ENCODE assay signal across 28 mouse cellular contexts in the genomic region with DNA sequence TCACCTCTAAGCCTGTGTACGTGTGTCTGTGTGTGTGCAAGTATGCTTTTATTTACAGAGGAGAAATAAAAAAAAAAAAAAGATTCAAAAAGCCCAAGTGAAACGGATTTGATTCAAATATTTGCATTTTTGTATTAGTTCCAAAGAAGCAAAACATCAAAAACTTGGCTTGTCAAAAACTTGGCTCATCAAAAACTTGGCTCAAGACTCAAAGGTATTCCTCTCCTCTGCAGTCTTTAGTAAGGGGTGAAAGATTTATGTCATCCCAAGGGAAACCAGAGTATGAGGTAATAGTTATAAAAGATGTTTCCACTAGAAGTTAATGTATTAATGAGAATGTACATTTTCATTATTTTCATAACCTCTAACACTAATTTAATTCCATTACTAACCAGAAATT. TPM values are rescaled to one million over a fixed set of nuclear protein-coding genes. Genes with fewer than 3 reads are reported as not detected.
A peak's percentile ranks its signal among the peaks of the same experiment; 100 is the strongest.
DNase-seq lines count a peak whose midpoint lies in the region; ATAC-seq and TF ChIP-seq lines count a peak whose summit lies in the region.
"Had no signal": no experiment of that assay in that cellular context is flagged by ENCODE, and none has a peak within 500 bp of the region (broad histone marks: within the 10 kb centered on the region; RNA-seq: fewer than 3 reads in every experiment).

No protein-coding gene starts in this region.

- no peak for TF ChIP-seq CTCF in kidney, postnatal 0 days (IDR thresholded peaks at IDR 0.05; ENCODE audit: low read depth)

- peak overlapping the region; percentile 4; the same call in 1 of the 2 replicates for H3K4me3 ChIP-seq in embryonic facial prominence, embryonic 14.5 days (ENCODE audit: low read depth, low read length)
- H3K4me3 ChIP-seq in embryonic facial prominence, embryonic 10.5 days: no peak overlapping the region
- H3K4me3 ChIP-seq in kidney, postnatal 0 days (replicated peaks; ENCODE audit: low read depth, low read length): no peak overlapping the region
- no peak overlapping the region for H3K4me3 ChIP-seq in kidney, embryonic 14.5 days (ENCODE audit: low read length)
- no peak overlapping the region for H3K4me3 ChIP-seq in myocyte
- H3K4me3 ChIP-seq: heart, adult 2 months; heart, embryonic 13.5 days; kidney, embryonic 15.5 days; liver, embryonic 15.5 days; neural tube, embryonic 12.5 days had no signal

- H3K27me3 ChIP-seq in embryonic facial prominence, embryonic 14.5 days (replicated peaks; ENCODE audit: control insufficient read depth, insufficient read depth, low read length): no peaks in the 10 kb centered on the region
- no peaks in the 10 kb centered on the region for H3K27me3 ChIP-seq in embryonic facial prominence, embryonic 10.5 days (replicated peaks; ENCODE audit: low read depth, poor library complexity, severe bottlenecking)
- H3K27me3 ChIP-seq in kidney, postnatal 0 days (ENCODE audit: insufficient read depth, low read length): no peaks in the 10 kb centered on the region
- H3K27me3 ChIP-seq in kidney, embryonic 14.5 days (ENCODE audit: control insufficient read depth, insufficient read depth, low read length): no peaks in the 10 kb centered on the region
- no peaks in the 10 kb centered on the region for H3K27me3 ChIP-seq in myocyte (ENCODE audit: control insufficient read depth, insufficient read depth, insufficient read length)
- H3K27me3 ChIP-seq: CH12.LX; embryonic facial prominence, embryonic 15.5 days; heart, embryonic 13.5 days; kidney, embryonic 15.5 days; limb, embryonic 15.5 days; liver, embryonic 15.5 days; neural tube, embryonic 12.5 days had no signal

- H3ac ChIP-seq in myocyte (ENCODE audit: control insufficient read depth, insufficient read length): no peak overlapping the region

- 23% methylated on average over 2 of the region's 2 CpGs for WGBS in embryonic facial prominence, embryonic 14.5 days
- 79% methylated on average over 2 of the region's 2 CpGs for WGBS in embryonic facial prominence, embryonic 10.5 days
- 36% methylated on average over 2 of the region's 2 CpGs for WGBS in kidney, postnatal 0 days
- WGBS in kidney, embryonic 14.5 days: 52% methylated on average over 2 of the region's 2 CpGs

- TF ChIP-seq POLR2A in myocyte (IDR thresholded peaks at IDR 0.05; ENCODE audit: insufficient read length, low read depth): no peak

- H3K4me2 ChIP-seq in embryonic facial prominence, embryonic 14.5 days (ENCODE audit: low read depth, low read length): no peak overlapping the region
- no peak overlapping the region for H3K4me2 ChIP-seq in kidney, postnatal 0 days (ENCODE audit: low read length)
- H3K4me2 ChIP-seq in kidney, embryonic 14.5 days (replicated peaks; ENCODE audit: low read depth, low read length): no peak overlapping the region
- peak overlapping the region; percentile 33 for H3K4me2 ChIP-seq in myocyte (ENCODE audit: low read depth)
- H3K4me2 ChIP-seq: embryonic facial prominence, embryonic 15.5 days; heart, embryonic 13.5 days; kidney, embryonic 15.5 days; limb, embryonic 15.5 days; liver, embryonic 15.5 days; midbrain, embryonic 11.5 days; neural tube, embryonic 12.5 days had no signal

- H3K9me3 ChIP-seq in embryonic facial prominence, embryonic 14.5 days (ENCODE audit: control insufficient read depth, low read length): no peaks in the 10 kb centered on the region
- no peaks in the 10 kb centered on the region for H3K9me3 ChIP-seq in embryonic facial prominence, embryonic 10.5 days
- H3K9me3 ChIP-seq in kidney, postnatal 0 days (replicated peaks; ENCODE audit: low read length): no peaks in the 10 kb centered on the region
- H3K9me3 ChIP-seq in kidney, embryonic 14.5 days (ENCODE audit: control insufficient read depth, low read length): no peaks in the 10 kb centered on the region
- H3K9me3 ChIP-seq: embryonic facial prominence, embryonic 15.5 days; G1E; heart, embryonic 13.5 days; kidney, embryonic 15.5 days; limb, embryonic 15.5 days; liver, embryonic 15.5 days; neural tube, embryonic 12.5 days had no signal

- ATAC-seq in embryonic facial prominence, embryonic 14.5 days (ENCODE audit: low read depth): peak; percentile 48
- ATAC-seq in kidney, postnatal 0 days (replicated peaks; ENCODE audit: low FRiP score, low read depth): no peak
- no peak for ATAC-seq in kidney, embryonic 14.5 days (ENCODE audit: low FRiP score, low TSS enrichment)
- ATAC-seq: forebrain, embryonic 16.5 days; intestine, postnatal 0 days had no signal

- peak; percentile 86 for DNase-seq in embryonic facial prominence, embryonic 14.5 days (ENCODE audit: low spot score)
- DNase-seq in embryonic facial prominence, embryonic 10.5 days (ENCODE audit: low spot score): no peak
- peak; percentile 54 for DNase-seq in kidney, postnatal 0 days (ENCODE audit: low spot score)
- DNase-seq in Muller cell, postnatal 12 days (ENCODE audit: inconsistent ontology term): peak; percentile 27
- DNase-seq in cerebellum, postnatal 4 days (ENCODE audit: low spot score in 2 of 2): no peak
- DNase-seq: adrenal gland, postnatal 25 days; B cell, adult 2 months; cerebellum, adult 9-10 months; gastrocnemius, postnatal 36 days; heart, adult 2 months; heart, postnatal 14 days; kidney, postnatal 4 days; right cerebral cortex, postnatal 14 days; spleen, adult 18-20 months had no signal

- no peak overlapping the region for H3K9ac ChIP-seq in embryonic facial prominence, embryonic 14.5 days (ENCODE audit: low read depth, low read length)
- no peak overlapping the region for H3K9ac ChIP-seq in kidney, postnatal 0 days (ENCODE audit: low read depth, low read length)
- H3K9ac ChIP-seq in kidney, embryonic 14.5 days (ENCODE audit: low read depth, low read length): no peak overlapping the region
- H3K9ac ChIP-seq: embryonic facial prominence, embryonic 15.5 days; heart, embryonic 13.5 days; kidney, embryonic 15.5 days; limb, embryonic 15.5 days; liver, embryonic 15.5 days; neural tube, embryonic 12.5 days had no signal

- no peaks in the 10 kb centered on the region for H3K36me3 ChIP-seq in embryonic facial prominence, embryonic 14.5 days (ENCODE audit: control insufficient read depth, insufficient read depth, low read length)
- no peaks in the 10 kb centered on the region for H3K36me3 ChIP-seq in embryonic facial prominence, embryonic 10.5 days (replicated peaks)
- H3K36me3 ChIP-seq in kidney, postnatal 0 days (ENCODE audit: insufficient read depth, low read length): no peaks in the 10 kb centered on the region
- no peaks in the 10 kb centered on the region for H3K36me3 ChIP-seq in kidney, embryonic 14.5 days (ENCODE audit: control insufficient read depth, insufficient read depth, low read length)
- no peaks in the 10 kb centered on the region for H3K36me3 ChIP-seq in myocyte (ENCODE audit: control insufficient read depth, insufficient read depth)
- H3K36me3 ChIP-seq: embryonic facial prominence, embryonic 15.5 days; G1E; heart, embryonic 13.5 days; kidney, embryonic 15.5 days; limb, embryonic 15.5 days; liver, embryonic 15.5 days; neural tube, embryonic 12.5 days had no signal

- H3K27ac ChIP-seq in embryonic facial prominence, embryonic 14.5 days (replicated peaks; ENCODE audit: low read depth, low read length): no peak overlapping the region
- H3K27ac ChIP-seq in embryonic facial prominence, embryonic 10.5 days (replicated peaks): no peak overlapping the region
- no peak overlapping the region for H3K27ac ChIP-seq in kidney, postnatal 0 days
- no peak overlapping the region for H3K27ac ChIP-seq in kidney, embryonic 14.5 days (ENCODE audit: low read depth, low read length)
- H3K27ac ChIP-seq: embryonic facial prominence, embryonic 15.5 days; heart, adult 2 months; heart, embryonic 13.5 days; kidney, embryonic 15.5 days; liver, embryonic 15.5 days; macrophage; neural tube, embryonic 12.5 days had no signal

- no peaks in the 10 kb centered on the region for H3K79me2 ChIP-seq in myocyte (ENCODE audit: control insufficient read depth, insufficient read depth)

- H3K4me1 ChIP-seq in embryonic facial prominence, embryonic 14.5 days (ENCODE audit: control insufficient read depth, insufficient read depth, low read length): peaks cover 7% of the 10 kb centered on the region; the same call in 1 of the 2 replicates
- H3K4me1 ChIP-seq in embryonic facial prominence, embryonic 10.5 days: no peaks in the 10 kb centered on the region
- no peaks in the 10 kb centered on the region for H3K4me1 ChIP-seq in kidney, postnatal 0 days (replicated peaks; ENCODE audit: insufficient read depth, low read length)
- 0 out of 2 replicates have a peak, but pooled peaks cover 4% of the 10 kb centered on the region for H3K4me1 ChIP-seq in kidney, embryonic 14.5 days (ENCODE audit: control insufficient read depth, insufficient read depth, low read length)
- H3K4me1 ChIP-seq: embryonic facial prominence, embryonic 15.5 days; liver, embryonic 15.5 days had no signal

TF ChIP-seq in myocyte, 11 proteins besides CTCF, POLR2A, EP300 and RAD21:
- TF ChIP-seq E2F4 (IDR thresholded peaks at IDR 0.05; ENCODE audit: insufficient read depth) (no peak), TCF3 (IDR thresholded peaks at IDR 0.05; ENCODE audit: insufficient read length, low read depth) (no peak), POLR2AphosphoS2 (IDR thresholded peaks at IDR 0.05; ENCODE audit: insufficient read length, low read depth) (no peak), USF1 (IDR thresholded peaks at IDR 0.05; ENCODE audit: low read depth) (no peak), MYOG (IDR thresholded peaks at IDR 0.05; ENCODE audit: control insufficient read depth in 1 of 3, insufficient read depth in 1 of 3, insufficient read length in 2 of 3, low read depth in 2 of 3) (no peak)
TF ChIP-seq in myocyte: peak in this region for 0.

RNA-seq across cellular contexts. Expression of a gene that starts 1.2 kb away (rescaled TPM):
- 127 and 218 TPM in 2 replicates for polyA plus RNA-seq in embryonic facial prominence, embryonic 14.5 days (2014; fragmentation: Nextera tagmentation; extraction: Ambion mirVana)
- polyA plus RNA-seq in embryonic facial prominence, embryonic 10.5 days (2016; fragmentation: Nextera tagmentation; extraction: Ambion mirVana): 1.2 and 2.1 TPM in 2 replicates
- polyA plus RNA-seq in kidney, postnatal 0 days (2015; fragmentation: Nextera tagmentation; extraction: Ambion mirVana): 1.2 and 1.5 TPM in 2 replicates
- 1.5 and 1.9 TPM in 2 replicates for polyA plus RNA-seq in kidney, embryonic 14.5 days (2014; fragmentation: Nextera tagmentation; extraction: Ambion mirVana)
- 21.9 TPM for polyA plus RNA-seq in myocyte (2012; fragmentation: generic; extraction: Trizol)
- polyA plus RNA-seq: G1E, macrophage had no signal

Comparison
In these comparisons a context has a peak if more than half of its experiments do, and no peak if none do; other contexts are left out.
1. DNase-seq: peak in embryonic facial prominence, embryonic 14.5 days (single experiment), kidney, postnatal 0 days (single experiment) and Muller cell, postnatal 12 days (single experiment); none in embryonic facial prominence, embryonic 10.5 days (single experiment) and cerebellum, postnatal 4 days (0 of 2).